Mouse (Mus musculus) cerebellum, adult (tissue): ENCODE measurements around the gene Tbxas1.

ENCODE experiments used
- ATAC-seq: cut with Nextera tagmentation; 2 replicates; pipeline ENCODE4 v1.9.2; 2017; ENCODE audit warnings: mild to moderate bottlenecking, moderate library complexity, mixed read lengths; ENCODE audit not compliant: insufficient number of reproducible peaks, low FRiP score, low TSS enrichment

Gene Tbxas1

DNA sequence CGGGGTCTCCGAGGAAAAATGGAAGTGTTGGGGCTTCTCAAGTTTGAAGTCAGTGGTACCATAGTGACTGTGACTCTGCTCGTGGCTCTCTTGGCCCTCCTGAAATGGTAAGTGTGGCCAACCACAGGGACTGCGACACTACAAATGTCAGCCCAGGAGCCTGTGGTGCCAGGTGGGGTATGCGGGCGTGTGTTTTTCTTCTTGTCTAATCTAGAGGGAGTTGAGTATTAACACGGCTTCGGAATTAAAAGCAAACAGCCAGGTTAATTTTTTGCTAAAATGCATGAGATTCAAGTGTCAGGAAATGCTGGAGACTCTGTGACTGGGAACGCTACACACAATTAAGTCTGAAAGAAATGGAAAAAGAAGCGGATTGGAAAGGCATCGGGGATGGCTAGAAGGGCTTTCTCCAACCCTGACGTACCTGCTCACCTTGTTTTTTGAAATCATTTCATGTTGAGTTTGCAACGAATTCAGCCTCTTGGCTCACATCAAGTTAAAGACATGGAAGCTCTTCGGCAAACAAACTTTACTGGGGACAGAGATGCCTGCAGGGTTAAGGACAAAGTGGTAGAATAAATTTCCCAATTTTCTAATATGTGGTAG, 44.0 kb downstream of the Tbxas1 start:
- ATAC-seq, result no peak

DNA sequence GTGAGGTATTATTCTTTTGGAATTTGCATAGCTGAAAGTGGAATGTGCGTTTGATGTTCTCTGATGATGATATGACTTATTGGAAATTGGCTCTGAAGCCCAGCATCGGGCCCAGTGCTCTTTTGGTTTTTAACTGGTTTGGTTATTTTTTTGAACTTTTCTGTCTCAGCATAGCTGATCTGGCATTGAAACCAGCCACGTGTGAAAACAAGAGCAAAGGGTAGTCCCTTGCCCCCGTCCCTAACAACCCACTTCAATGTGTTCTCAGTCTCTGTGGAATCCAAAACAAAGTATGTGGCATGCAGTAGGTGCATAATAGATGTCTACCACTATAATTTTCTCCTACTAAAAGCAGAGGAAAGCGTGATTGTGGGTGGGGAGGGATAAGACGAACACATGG, 44.9 kb downstream of the Tbxas1 start:
- no peak for ATAC-seq

DNA sequence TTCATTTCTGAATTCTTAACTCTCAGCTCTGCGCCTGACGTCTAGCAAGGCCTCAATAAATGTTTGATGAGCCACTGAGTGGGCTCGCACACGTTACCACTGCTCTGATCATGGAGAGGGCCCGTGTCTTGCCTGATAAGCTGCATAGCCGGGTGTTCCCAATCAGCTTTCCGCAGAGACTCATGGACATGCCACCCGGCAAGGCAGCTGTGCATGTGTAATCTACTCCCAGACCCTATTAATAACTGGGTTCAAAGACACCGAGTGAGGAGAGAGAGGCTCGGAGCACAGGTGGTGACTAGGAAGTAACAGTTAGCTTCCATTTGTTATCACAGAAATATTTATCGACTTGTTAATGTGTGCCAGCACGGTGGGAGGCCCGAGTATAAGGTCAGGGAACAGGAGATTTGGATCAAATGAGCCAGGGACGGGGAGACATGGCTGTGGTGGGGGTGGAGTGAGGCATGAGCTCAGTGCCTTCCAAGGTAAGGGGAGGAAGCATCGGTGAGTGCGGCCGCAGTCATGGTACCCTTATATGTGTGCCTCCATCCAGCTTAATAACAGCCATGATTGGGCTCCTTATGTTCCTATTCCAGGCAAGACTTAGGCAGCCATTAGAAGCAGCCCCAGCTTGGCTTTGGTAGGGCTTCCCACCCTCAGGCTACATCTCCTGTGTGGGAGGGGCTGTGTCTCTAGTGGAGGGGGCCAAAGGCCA, 46.0 kb downstream of the Tbxas1 start:
- ATAC-seq, result no peak

DNA sequence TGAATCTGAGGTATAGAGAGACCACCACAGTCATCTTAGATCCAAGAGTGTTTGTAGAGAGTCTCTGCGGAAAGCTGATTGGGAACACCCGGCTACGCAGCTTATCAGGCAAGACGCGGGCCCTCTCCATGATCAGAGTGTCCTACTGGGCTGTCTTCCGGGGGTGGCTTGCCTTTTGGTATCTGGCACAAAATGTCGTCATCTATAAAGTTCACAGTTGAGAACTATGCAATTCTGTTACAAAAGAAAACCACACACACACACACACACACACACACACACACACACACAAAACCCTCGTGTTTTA, 46.6 kb downstream of the Tbxas1 start:
- ATAC-seq, result no peak

DNA sequence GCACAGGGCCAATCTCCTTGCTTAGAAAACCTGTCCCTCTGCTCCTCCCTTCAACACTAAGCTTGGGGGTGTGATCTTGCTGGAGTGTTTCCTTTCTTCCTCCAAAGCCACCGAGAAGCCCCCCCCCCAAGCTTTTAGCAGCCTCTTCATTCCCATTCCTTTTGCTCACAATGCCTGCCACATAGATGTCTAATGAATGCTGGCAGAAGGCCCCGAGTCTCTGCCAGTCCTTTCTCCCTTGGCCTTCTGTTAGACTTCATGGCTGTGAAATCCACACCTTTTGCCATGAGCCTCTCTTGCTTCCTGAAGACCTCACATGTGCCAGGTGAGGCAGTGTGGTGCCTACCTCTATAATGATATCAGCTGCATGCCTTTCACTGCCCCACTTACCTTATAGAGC, 47.3 kb downstream of the Tbxas1 start:
- ATAC-seq, result no peak

DNA sequence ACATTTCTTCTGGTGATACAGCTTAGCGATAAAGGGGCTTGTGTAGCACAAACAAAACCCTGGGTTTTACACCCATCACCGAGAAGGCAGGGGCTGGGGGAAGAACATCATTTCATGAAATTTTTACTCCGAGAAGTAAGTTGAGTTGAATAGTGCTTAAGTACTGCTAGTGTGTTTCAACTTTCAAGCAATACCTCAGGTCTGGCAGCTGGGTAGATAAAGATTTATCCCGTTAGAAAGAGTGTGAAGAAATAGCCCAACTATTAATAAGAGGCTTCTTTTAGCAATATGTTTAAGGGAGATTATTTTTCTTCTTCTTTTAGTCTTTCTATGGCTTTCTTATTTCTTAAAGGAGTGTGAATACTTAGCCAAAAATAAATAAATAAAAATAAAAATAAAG, 48.2 kb downstream of the Tbxas1 start:
- no peak for ATAC-seq

DNA sequence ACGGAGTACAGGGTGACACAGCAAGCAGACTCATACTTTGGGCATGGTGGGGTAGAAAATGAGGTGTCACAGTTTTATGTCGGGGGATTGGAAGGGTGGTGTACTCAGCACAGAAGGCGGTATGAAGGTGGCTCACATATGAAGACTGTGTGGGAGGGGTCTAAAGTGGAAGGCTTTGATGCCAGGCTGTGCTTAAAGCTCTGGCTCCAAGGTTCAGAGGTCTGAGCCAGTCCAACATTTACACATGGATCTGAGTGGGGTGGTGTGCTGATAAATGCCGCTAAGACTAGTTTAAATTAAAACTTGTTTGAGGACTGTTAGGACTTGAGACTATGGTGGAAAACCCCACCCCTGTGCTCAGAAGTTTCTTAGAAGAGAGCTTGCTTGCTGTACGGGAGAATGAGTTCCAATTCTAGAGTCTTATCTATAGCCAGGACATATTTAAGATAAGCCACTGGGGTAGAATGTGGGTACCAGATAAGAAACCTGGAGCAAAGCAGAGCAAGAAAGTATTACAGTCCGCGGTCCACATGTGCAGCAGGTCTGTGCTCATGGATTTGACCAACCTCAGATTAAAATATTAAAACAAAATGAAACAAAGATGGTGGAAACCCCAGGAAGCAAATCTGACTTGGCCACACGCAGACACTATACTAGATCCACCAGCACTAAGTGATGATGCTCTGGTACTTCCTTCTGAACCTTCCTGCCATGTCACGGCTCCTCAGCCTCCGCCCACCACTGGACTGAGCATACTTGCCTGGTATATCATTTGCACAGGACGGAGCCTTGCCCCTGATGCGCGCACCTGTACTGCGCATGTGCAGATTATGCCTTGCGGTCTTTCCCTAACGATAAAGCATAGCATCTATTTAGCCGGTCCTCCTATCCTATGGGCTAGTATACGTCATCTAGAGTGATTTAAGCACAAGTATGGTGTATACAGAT, 48.9 kb downstream of the Tbxas1 start:
- no peak for ATAC-seq

DNA sequence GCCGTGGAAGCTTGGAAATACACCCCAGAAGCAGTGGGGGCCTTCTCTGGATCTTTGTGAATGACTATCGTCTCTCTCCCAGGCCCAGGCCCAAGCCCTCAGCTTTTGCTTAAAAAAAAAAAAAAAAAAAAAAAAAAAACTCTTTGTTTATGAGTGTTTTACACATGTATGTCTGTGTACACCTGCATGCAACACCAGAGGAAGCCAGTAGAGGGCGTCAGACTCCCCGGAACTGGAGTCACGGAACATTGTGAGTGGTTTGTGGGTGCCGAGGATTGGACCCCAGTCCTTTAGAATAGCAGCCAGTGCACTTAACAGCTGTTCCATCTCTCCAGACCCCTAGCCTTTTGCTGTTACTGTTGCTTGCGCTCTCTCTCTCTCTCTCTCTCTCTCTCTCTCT, 50.5 kb downstream of the Tbxas1 start:
- no peak for ATAC-seq

DNA sequence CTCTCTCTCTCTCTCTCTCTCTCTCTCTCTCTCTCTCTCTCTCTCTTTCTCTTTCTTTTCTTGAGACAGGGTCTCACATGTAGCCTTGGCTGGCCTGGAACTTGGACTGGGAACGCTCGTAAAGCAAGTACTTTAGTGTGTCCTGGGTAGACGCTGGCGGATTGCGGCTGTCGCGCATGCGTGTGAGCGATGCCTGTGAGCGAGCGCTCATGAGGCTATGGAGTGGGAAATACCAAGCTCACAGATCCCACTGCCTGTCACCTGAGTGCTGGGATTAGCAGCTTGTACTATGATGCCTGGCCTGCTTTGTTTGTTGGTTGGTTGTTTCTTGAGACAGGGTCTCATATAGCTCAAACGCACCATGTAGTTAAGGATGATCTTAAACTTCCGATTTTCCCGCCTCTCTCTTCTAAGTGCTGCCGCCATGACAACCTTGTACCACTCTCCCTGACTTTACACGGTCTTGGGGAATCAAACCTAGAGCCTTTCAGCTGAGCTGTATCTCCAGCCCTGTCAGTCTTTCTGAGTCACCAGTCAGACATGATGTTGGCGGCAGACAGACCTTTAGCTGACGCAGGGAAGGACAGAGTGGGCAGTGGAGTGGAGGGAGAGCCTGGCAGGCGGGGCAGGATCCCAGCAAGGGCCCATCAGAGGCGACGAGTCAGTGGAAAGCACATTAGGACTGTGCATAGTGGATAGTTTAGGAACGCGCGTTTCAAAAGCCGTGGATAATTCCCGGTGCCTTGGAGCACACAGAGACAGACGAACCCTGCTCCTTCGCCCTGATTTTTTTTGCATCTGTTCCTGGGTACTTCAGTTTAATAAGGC, 51.1 kb downstream of the Tbxas1 start:
- ATAC-seq, result 0 out of 2 replicates have a peak, but pooled peaks have one; percentile 49

DNA sequence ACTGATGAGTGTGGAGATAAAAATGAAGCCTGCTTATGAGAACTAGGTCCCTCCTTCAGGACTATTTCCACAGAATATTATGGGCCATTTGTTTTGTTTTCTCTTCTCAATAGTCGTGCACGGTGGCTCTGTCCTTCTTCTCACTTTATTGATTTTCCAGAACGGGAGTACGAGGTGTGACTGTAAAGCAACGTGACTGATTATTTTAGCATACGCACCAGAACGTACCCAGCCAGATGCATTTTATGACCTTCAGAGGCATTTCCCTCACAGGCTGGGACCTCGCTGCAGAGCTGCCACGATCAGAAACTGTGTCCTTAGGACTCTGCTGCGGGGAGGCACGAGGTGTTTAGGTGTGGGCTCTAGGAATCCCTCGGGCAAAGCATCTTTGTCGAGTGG, 51.8 kb downstream of the Tbxas1 start:
- no peak for ATAC-seq

DNA sequence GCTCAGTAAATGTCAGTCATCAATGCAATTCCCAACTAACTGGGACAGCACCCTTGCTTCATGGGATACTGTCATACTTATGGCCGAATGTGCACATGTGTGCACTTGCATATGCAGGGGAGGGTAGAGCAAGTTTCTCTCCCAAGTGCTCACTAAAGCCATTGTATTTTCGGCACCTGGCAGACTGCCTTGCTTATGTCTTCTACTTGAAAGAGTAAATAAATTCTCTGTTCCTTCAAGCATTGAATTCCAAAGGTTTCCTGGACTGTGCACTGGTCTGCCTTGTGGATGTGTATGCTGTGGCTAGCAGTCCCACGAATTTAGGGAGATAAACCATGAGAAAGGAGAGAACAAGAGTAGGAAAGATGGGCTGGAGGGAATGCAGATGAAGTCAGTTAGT, 53.3 kb downstream of the Tbxas1 start:
- ATAC-seq, result no peak

DNA sequence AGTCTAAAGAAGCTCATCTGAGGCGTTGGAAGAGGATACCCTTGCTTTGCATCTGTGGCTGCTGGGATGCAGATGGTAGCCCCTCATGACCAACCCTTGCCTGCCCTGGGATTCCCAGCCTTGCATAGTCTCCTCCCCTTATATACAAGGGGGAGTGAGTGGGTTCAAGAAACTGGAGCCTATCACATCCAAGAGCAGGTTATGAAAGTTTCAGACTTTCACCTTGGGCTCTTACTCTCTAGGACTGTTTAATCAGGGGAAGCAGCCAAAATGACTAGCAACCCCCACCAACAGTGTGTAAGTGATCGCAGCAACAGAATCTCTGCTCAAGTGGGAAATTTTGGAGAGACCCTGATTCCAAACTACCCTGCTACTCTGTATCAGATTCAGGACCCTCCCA, 60.8 kb downstream of the Tbxas1 start:
- no peak for ATAC-seq

DNA sequence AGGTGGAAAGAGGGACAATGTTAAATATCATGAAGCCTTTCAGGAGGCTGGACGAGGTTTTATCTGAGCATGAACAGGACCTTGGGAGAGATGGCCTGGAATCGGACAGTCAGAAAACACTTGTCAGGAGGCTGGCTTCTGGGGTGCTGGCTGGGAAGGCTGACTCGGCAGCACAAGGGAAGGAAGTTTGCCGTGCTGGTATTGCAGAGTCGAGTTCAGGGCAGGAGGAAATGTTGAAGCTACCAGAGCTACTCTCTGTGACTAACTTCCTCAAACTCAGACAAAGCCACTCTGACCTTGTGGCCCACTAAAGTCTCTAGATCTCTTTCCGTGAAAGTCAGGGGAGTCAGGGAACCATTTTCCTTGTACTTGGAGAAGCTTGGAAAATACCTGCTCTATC, 63.2 kb downstream of the Tbxas1 start:
- ATAC-seq, result no peak

DNA sequence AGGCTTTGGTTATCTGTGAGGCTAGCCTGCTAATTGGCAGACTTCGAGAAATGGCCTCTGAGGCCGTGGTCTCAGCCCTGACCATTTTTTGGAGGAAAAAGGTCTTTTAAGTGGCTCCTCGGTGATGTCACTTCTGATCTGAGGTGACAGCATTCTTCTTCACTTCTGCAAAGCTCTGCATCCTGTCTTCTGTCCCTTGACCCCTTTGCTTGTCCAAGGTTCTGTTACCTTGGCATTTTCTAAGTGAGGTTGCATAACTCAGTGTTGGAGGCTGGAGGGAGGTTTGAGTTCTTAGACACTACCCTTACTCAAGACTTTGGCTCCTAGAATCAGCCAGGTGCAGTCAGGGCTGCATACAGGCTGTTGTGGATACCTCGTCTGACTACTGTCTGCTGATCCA, 63.9 kb downstream of the Tbxas1 start:
- ATAC-seq, result no peak

DNA sequence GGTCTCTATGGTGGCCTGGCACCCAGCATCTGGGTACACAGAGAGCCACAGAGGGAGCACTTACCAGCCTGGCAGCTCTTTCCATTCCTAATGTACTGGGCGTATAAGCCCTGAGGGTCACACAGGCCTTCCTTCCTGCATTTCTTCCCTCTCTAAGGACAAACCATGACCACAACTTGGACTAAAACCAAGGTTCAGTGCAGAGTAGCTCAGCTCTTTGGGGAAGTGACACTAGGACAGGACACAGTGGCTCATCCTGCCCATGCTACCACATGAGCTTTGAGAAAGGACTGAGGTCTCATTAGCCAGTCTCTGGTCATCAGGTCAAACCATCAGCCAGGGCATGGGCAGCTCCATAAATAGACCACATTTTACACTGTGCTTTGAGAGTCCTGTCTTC, 65.8 kb downstream of the Tbxas1 start:
- ATAC-seq, result no peak

DNA sequence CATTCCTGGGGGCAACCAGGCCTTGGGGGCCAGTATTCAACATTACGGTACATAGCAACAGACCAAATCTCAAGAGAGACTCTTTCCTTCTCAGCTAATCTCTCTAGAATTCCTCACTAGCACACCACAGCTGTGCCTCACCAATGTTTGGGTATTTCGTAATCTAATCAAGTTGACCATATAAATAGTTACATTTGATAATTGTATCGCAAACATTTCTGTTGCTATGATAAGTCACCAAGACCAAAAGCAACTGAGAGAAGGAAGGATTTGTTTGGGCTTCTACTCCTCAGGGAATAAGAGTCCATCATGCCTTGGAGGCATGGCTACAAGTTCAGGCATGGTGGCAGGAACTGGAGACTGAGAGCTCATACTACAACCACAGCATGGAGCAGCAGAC, 67.6 kb downstream of the Tbxas1 start:
- no peak for ATAC-seq

DNA sequence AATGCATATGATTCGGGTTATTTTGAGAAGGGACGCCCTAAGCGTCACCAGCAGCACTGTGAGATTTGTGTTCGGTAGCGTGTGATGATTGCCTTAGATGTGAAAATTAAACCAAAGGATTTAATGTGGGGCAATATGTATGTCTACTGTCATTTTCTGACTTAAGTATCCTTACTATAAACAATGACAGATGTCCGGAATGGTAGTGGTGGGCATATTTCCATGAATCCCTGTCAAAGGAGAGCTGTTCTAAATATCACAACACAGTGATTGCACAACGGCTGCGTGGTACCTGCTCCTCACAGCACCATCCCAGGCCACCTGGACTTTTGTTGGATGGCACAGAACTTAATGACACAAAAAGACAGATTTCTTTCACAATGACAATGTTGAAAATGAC, 69.2 kb downstream of the Tbxas1 start:
- ATAC-seq, result no peak

DNA sequence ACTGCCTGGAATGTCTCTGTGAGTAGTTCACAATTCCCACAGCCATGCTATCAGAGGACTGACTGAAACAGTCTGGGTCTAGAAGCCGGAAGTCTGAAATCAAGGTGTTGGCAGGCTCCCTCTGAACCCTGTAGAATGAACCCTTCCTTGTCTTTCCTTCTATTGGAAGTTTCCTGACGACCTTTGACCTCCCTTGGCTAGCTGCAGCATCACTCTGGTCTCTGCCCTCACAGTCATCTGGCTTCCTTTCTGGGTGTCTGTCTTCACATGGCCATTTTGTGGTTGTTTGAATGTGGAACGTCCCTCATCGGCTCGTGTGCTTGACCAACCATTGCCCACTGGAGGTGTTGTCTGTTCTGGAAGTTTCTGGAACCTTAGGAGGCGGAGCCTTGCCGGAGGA, 69.6 kb downstream of the Tbxas1 start:
- no peak for ATAC-seq

DNA sequence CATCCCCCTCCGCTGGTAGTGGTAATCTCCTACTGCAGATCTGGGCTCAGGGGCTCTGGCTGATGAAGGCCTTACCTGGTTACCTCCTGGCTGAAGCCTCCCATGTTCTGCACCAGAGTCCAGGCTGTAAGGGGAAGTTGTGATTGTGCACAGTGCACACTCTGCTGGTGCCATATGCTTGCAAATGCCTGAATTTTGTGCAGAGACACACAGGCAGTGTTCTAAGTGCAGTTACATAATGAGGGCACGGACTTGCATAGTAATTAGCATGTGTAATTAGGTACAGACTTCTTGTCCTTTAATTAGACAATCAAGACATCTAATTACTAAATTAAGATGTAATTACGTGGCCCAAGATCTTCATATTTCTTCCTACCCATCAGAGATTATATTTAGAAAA, 70.5 kb downstream of the Tbxas1 start:
- ATAC-seq, result no peak

DNA sequence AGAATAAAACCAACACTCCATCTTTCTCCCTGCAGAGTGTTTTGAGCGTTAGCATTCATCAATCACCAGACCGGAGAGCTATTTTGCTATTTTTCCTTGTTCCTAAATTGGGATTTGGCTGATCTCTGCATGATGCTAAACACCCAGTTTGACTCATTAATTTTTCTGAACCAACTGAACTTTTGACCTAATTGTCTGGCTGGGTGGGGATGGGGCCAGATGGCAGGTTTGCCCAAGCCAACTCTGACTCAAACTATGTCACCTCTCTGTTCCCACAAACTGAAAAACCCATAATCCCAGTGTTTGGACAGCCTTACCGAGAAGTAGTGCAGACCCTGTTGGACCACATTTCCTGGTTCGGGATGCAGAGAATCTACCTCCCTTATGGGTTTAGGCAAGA, 72.1 kb downstream of the Tbxas1 start:
- no peak for ATAC-seq

DNA sequence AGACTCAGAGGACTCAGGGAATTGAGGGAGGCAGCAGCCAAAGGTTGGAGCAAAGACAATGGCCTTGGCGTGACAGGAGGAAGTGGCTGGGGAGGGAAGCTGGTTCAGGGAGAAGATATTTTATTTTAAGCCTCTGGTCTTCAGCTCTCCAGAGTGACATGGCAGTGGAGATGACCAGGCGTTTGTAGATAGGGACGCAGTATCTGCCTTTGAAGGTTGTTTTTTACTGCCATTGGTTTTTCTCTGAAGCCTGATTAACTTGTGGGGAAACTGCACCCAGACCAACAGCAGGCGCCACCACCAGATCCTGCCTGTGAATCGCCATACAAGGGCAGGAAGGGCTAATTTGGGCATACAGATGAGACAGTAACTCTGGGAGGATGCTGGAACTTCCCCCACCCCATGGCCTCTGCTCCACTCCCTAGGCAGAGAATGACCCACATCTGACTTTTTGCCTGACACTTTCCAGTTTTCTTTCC, 74.5 kb downstream of the Tbxas1 start:
- ATAC-seq, result no peak
